Mouse (Mus musculus): ENCODE measurements at regions not wholly inside any gene's neighbourhood (a gene's known extent, or its start where the extent isn't known, plus 50 kb on each side); places are given as distances from the start of the nearest gene placed in this dataset.

GRCm38 (mm10) chr13:28519383-28520126 is 262.2 kb downstream of the Gm11361 start:
- ATAC-seq (ENCODE audit: extremely low read depth, insufficient number of reproducible peaks, low FRiP score, poor library complexity, severe bottlenecking): no peak

GRCm38 (mm10) chr13:28517161-28517560 is 259.8 kb downstream of the Gm11361 start:
- ATAC-seq (ENCODE audit: extremely low read depth, insufficient number of reproducible peaks, low FRiP score, poor library complexity, severe bottlenecking): no peak

- ATAC-seq (ENCODE audit: extremely low read depth, insufficient number of reproducible peaks, low FRiP score, poor library complexity, severe bottlenecking): no peak
Measured at GRCm38 (mm10) chr13:28516636-28517035, 259.3 kb downstream of the Gm11361 start.

GRCm38 (mm10) chr13:28514245-28514644 is 256.9 kb downstream of the Gm11361 start:
- no peak for ATAC-seq (ENCODE audit: extremely low read depth, insufficient number of reproducible peaks, low FRiP score, poor library complexity, severe bottlenecking)

GRCm38 (mm10) chr13:28513336-28513735 is 256.0 kb downstream of the Gm11361 start:
- no peak for ATAC-seq (ENCODE audit: extremely low read depth, insufficient number of reproducible peaks, low FRiP score, poor library complexity, severe bottlenecking)

- ATAC-seq (ENCODE audit: extremely low read depth, insufficient number of reproducible peaks, low FRiP score, poor library complexity, severe bottlenecking): peak; percentile 84
Measured at GRCm38 (mm10) chr13:28512573-28513334, 255.4 kb downstream of the Gm11361 start.

GRCm38 (mm10) chr13:28508184-28508583 is 250.9 kb downstream of the Gm11361 start:
- ATAC-seq (ENCODE audit: extremely low read depth, insufficient number of reproducible peaks, low FRiP score, poor library complexity, severe bottlenecking): no peak

GRCm38 (mm10) chr13:28507783-28508182 is 250.5 kb downstream of the Gm11361 start:
- no peak for ATAC-seq (ENCODE audit: extremely low read depth, insufficient number of reproducible peaks, low FRiP score, poor library complexity, severe bottlenecking)

GRCm38 (mm10) chr13:28504340-28504739 is 247.0 kb downstream of the Gm11361 start:
- ATAC-seq (ENCODE audit: extremely low read depth, insufficient number of reproducible peaks, low FRiP score, poor library complexity, severe bottlenecking): no peak

- peak; percentile 87 for ATAC-seq (ENCODE audit: extremely low read depth, insufficient number of reproducible peaks, low FRiP score, poor library complexity, severe bottlenecking)
Measured at GRCm38 (mm10) chr13:28502171-28502570, 244.8 kb downstream of the Gm11361 start.

- peak; percentile 25; the same call in 1 of the 2 replicates for ATAC-seq (ENCODE audit: extremely low read depth, insufficient number of reproducible peaks, low FRiP score, poor library complexity, severe bottlenecking)
Measured at GRCm38 (mm10) chr13:28500697-28501096, 243.4 kb downstream of the Gm11361 start.

- no peak for ATAC-seq (ENCODE audit: extremely low read depth, insufficient number of reproducible peaks, low FRiP score, poor library complexity, severe bottlenecking)
Measured at GRCm38 (mm10) chr13:28497483-28497882, 240.2 kb downstream of the Gm11361 start.

- no peak for ATAC-seq (ENCODE audit: extremely low read depth, insufficient number of reproducible peaks, low FRiP score, poor library complexity, severe bottlenecking)
Measured at GRCm38 (mm10) chr13:28492015-28492414, 234.7 kb downstream of the Gm11361 start.

- no peak for ATAC-seq (ENCODE audit: extremely low read depth, insufficient number of reproducible peaks, low FRiP score, poor library complexity, severe bottlenecking)
Measured at GRCm38 (mm10) chr13:28483727-28484126, 226.4 kb downstream of the Gm11361 start.

- no peak for ATAC-seq (ENCODE audit: extremely low read depth, insufficient number of reproducible peaks, low FRiP score, poor library complexity, severe bottlenecking)
Measured at GRCm38 (mm10) chr13:28481224-28481965, 224.1 kb downstream of the Gm11361 start.

- ATAC-seq (ENCODE audit: extremely low read depth, insufficient number of reproducible peaks, low FRiP score, poor library complexity, severe bottlenecking): no peak
Measured at GRCm38 (mm10) chr13:28466151-28466550, 208.8 kb downstream of the Gm11361 start.

GRCm38 (mm10) chr13:28465187-28465880 is 208.0 kb downstream of the Gm11361 start:
- no peak for ATAC-seq (ENCODE audit: extremely low read depth, insufficient number of reproducible peaks, low FRiP score, poor library complexity, severe bottlenecking)

- ATAC-seq (ENCODE audit: extremely low read depth, insufficient number of reproducible peaks, low FRiP score, poor library complexity, severe bottlenecking): no peak
Measured at GRCm38 (mm10) chr13:28461281-28461680, 204.0 kb downstream of the Gm11361 start.

- no peak for ATAC-seq (ENCODE audit: extremely low read depth, insufficient number of reproducible peaks, low FRiP score, poor library complexity, severe bottlenecking)
Measured at GRCm38 (mm10) chr13:28457403-28457802, 200.1 kb downstream of the Gm11361 start.

Measured in neutrophil, adult 5-6 weeks (primary cell).